Mouse (Mus musculus): ENCODE measurements around the gene Rbfox3.

DNA sequence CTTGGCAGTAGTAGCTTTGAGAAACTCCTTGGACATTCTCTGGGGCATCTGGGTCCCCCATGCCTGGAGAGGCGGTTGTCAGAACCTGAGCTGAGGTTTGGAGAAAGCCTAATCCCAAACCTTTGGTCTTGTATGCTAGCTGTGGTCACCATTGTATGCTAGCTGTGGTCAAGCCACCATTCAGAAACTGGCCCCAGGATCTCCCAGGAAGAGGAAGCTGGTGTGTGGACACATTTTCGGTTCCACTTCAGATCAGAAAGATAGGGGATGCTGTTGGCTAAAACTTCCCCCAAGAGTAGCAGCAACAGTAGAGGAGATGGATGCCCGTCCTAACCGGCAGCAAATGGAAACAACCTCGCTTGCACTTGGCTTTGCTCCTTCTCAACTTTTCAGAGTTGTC, 337.0 kb downstream of the Rbfox3 start:
- TF ChIP-seq CTCF (conservative IDR thresholded peaks at IDR 0.05; ENCODE audit: low read length) = no peak
- TF ChIP-seq NANOG (IDR thresholded peaks at IDR 0.05; ENCODE audit: borderline replicate concordance, low read length) = no peak
